Mouse (Mus musculus): ENCODE measurements around the gene Birc3.

- TF ChIP-seq CTCF (IDR thresholded peaks at IDR 0.05; ENCODE audit: extremely low read depth, insufficient read length, insufficient replicate concordance, low read depth, low read length): no peak
- no peak for TF ChIP-seq POLR2A (IDR thresholded peaks at IDR 0.05; ENCODE audit: low read depth, low read length)
Observed at GRCm38 (mm10) chr9:7903262-7903661, 30.3 kb upstream of the Birc3 start.

All from small intestine, adult 2 months (tissue).